8 mouse cellular contexts compared by ENCODE assay signal in genomic region chr8:35204971-35205370, GRCm38 (mm10).
DNase-seq lines count a peak whose midpoint lies in the region; ATAC-seq and TF ChIP-seq lines count a peak whose summit lies in the region.
"Had no signal": no experiment of that assay in that cellular context is flagged by ENCODE, and none has a peak within 500 bp of the region (broad histone marks: within the 10 kb centered on the region; RNA-seq: fewer than 3 reads in every experiment).

No protein-coding gene starts in this region.

- no peaks in the 10 kb centered on the region for H3K9me3 ChIP-seq in hindbrain, embryonic 14.5 days (ENCODE audit: control insufficient read depth, low read length)
- no peaks in the 10 kb centered on the region for H3K9me3 ChIP-seq in hindbrain, embryonic 16.5 days (ENCODE audit: control insufficient read depth, low read length)
- no peaks in the 10 kb centered on the region for H3K9me3 ChIP-seq in limb, embryonic 14.5 days (ENCODE audit: control insufficient read depth, low read length)
- no peaks in the 10 kb centered on the region for H3K9me3 ChIP-seq in forebrain, embryonic 12.5 days

- H3K36me3 ChIP-seq in hindbrain, embryonic 14.5 days (replicated peaks; ENCODE audit: control insufficient read depth, insufficient read depth) = no peaks in the 10 kb centered on the region
- no peaks in the 10 kb centered on the region for H3K36me3 ChIP-seq in hindbrain, embryonic 16.5 days (ENCODE audit: control insufficient read depth, insufficient read depth, low read length)
- H3K36me3 ChIP-seq in thymus, adult 2 months (ENCODE audit: control insufficient read depth, insufficient read depth, low read length) = no peaks in the 10 kb centered on the region
- H3K36me3 ChIP-seq in limb, embryonic 14.5 days (ENCODE audit: control insufficient read depth, insufficient read depth, low read length) = no peaks in the 10 kb centered on the region
- no peaks in the 10 kb centered on the region for H3K36me3 ChIP-seq in forebrain, embryonic 12.5 days (replicated peaks)

- no peaks in the 10 kb centered on the region for H3K4me1 ChIP-seq in hindbrain, embryonic 14.5 days (replicated peaks; ENCODE audit: control insufficient read depth, insufficient read depth, low read length)
- H3K4me1 ChIP-seq in hindbrain, embryonic 16.5 days (ENCODE audit: control insufficient read depth, insufficient read depth, low read depth, low read length) = no peaks in the 10 kb centered on the region
- peaks cover 44% of the 10 kb centered on the region for H3K4me1 ChIP-seq in thymus, adult 2 months (replicated peaks; ENCODE audit: control insufficient read depth, insufficient read depth, low read length)
- 0 out of 2 replicates have a peak, but pooled peaks cover 2% of the 10 kb centered on the region for H3K4me1 ChIP-seq in limb, embryonic 14.5 days (ENCODE audit: control insufficient read depth, insufficient read depth, low read length)
- 0 out of 2 replicates have a peak, but pooled peaks cover 7% of the 10 kb centered on the region for H3K4me1 ChIP-seq in forebrain, embryonic 12.5 days

- H3K27ac ChIP-seq in hindbrain, embryonic 14.5 days = no peak overlapping the region
- H3K27ac ChIP-seq in hindbrain, embryonic 16.5 days (ENCODE audit: low read depth, low read length) = no peak overlapping the region
- peak overlapping the region; percentile 88 for H3K27ac ChIP-seq in thymus, adult 2 months (ENCODE audit: control insufficient read depth, insufficient read depth, low read length)
- no peak overlapping the region for H3K27ac ChIP-seq in limb, embryonic 14.5 days (replicated peaks; ENCODE audit: low read depth, low read length)
- H3K27ac ChIP-seq in forebrain, embryonic 12.5 days = no peak overlapping the region

- no peak for ATAC-seq in hindbrain, embryonic 14.5 days (ENCODE audit: low FRiP score)
- no peak for ATAC-seq in hindbrain, embryonic 16.5 days
- ATAC-seq in limb, embryonic 14.5 days (ENCODE audit: low FRiP score, low read depth) = no peak
- ATAC-seq in forebrain, embryonic 12.5 days (ENCODE audit: low FRiP score) = no peak
- ATAC-seq: forebrain, embryonic 14.5 days had no signal

- no peaks in the 10 kb centered on the region for H3K27me3 ChIP-seq in hindbrain, embryonic 14.5 days (ENCODE audit: control insufficient read depth, insufficient read depth, low read length)
- H3K27me3 ChIP-seq in hindbrain, embryonic 16.5 days (replicated peaks; ENCODE audit: control insufficient read depth, insufficient read depth, low read length) = no peaks in the 10 kb centered on the region
- H3K27me3 ChIP-seq in thymus, adult 2 months (ENCODE audit: control insufficient read depth, insufficient read depth, low read length) = no peaks in the 10 kb centered on the region
- no peaks in the 10 kb centered on the region for H3K27me3 ChIP-seq in limb, embryonic 14.5 days (ENCODE audit: control insufficient read depth, insufficient read depth, low read length)
- no peaks in the 10 kb centered on the region for H3K27me3 ChIP-seq in forebrain, embryonic 12.5 days

- no peak overlapping the region for H3K9ac ChIP-seq in hindbrain, embryonic 14.5 days
- no peak overlapping the region for H3K9ac ChIP-seq in hindbrain, embryonic 16.5 days (ENCODE audit: low read depth, low read length)
- H3K9ac ChIP-seq in limb, embryonic 14.5 days (ENCODE audit: low read depth, low read length, severe bottlenecking) = no peak overlapping the region
- no peak overlapping the region for H3K9ac ChIP-seq in forebrain, embryonic 12.5 days

- DNase-seq in hindbrain, embryonic 14.5 days (ENCODE audit: low spot score) = no peak
- DNase-seq in thymus, adult 2 months = no peak
- DNase-seq in thymus, postnatal 25 days = no peak
- DNase-seq in limb, embryonic 14.5 days (ENCODE audit: low spot score) = no peak
- DNase-seq in thymus, postnatal 4 days = peak; percentile 67

- 0 out of 2 replicates have a peak overlapping the region, but pooled peaks have one; percentile 8 for H3K4me2 ChIP-seq in hindbrain, embryonic 14.5 days (replicated peaks)
- no peak overlapping the region; the same call in 1 of the 2 replicates for H3K4me2 ChIP-seq in hindbrain, embryonic 16.5 days (ENCODE audit: low read length)
- peak overlapping the region; percentile 26; the same call in 1 of the 2 replicates for H3K4me2 ChIP-seq in limb, embryonic 14.5 days (replicated peaks; ENCODE audit: low read depth, low read length, severe bottlenecking)
- H3K4me2 ChIP-seq in forebrain, embryonic 12.5 days = no peak overlapping the region

- 67% methylated on average over 15 of the region's 15 CpGs for WGBS in hindbrain, embryonic 14.5 days
- WGBS in hindbrain, embryonic 16.5 days = 72% methylated on average over 15 of the region's 15 CpGs
- 56% methylated on average over 15 of the region's 15 CpGs for WGBS in thymus, adult 2 months
- 66% methylated on average over 15 of the region's 15 CpGs for WGBS in limb, embryonic 14.5 days
- 73% methylated on average over 15 of the region's 15 CpGs for WGBS in forebrain, embryonic 12.5 days

- TF ChIP-seq CTCF in thymus, adult 2 months (IDR thresholded peaks at IDR 0.05; ENCODE audit: borderline replicate concordance, control insufficient read depth, extremely low read depth, insufficient read depth, low read length, poor library complexity) = no peak

- TF ChIP-seq POLR2A in thymus, adult 2 months (IDR thresholded peaks at IDR 0.05; ENCODE audit: control insufficient read depth, extremely low read depth, insufficient read depth, low read length, poor library complexity) = no peak
- no peak for TF ChIP-seq POLR2A in limb, embryonic 14.5 days (IDR thresholded peaks at IDR 0.05; ENCODE audit: borderline replicate concordance, extremely low read depth, insufficient read depth, insufficient read length)

- no peak overlapping the region for H3K4me3 ChIP-seq in hindbrain, embryonic 14.5 days (replicated peaks; ENCODE audit: low read length)
- H3K4me3 ChIP-seq in hindbrain, embryonic 16.5 days (ENCODE audit: low read length) = no peak overlapping the region
- H3K4me3 ChIP-seq in thymus, adult 2 months (ENCODE audit: control insufficient read depth, insufficient read depth, low read length) = 0 out of 2 replicates have a peak overlapping the region, but pooled peaks have one; percentile 10
- H3K4me3 ChIP-seq in limb, embryonic 14.5 days (replicated peaks; ENCODE audit: low read length) = no peak overlapping the region
- H3K4me3 ChIP-seq in forebrain, embryonic 12.5 days (replicated peaks) = no peak overlapping the region

Comparison
In these comparisons a context has a peak if more than half of its experiments do, and no peak if none do; other contexts are left out.
1. H3K4me2 ChIP-seq: peak in hindbrain, embryonic 14.5 days (single experiment) and limb, embryonic 14.5 days (single experiment); none in hindbrain, embryonic 16.5 days (single experiment) and forebrain, embryonic 12.5 days (single experiment).